Mouse (Mus musculus): Measurements from ENCODE around the gene Nfkbil1.

Nfkbil1 gene

GRCm38 (mm10) chr17:35235614-35236389, at the start of gene Nfkbil1:
Nfkbil1 (minus strand) TSS chr17:35235792.
- peak; percentile 96 for DNase-seq (ENCODE audit: low spot score)

DNA sequence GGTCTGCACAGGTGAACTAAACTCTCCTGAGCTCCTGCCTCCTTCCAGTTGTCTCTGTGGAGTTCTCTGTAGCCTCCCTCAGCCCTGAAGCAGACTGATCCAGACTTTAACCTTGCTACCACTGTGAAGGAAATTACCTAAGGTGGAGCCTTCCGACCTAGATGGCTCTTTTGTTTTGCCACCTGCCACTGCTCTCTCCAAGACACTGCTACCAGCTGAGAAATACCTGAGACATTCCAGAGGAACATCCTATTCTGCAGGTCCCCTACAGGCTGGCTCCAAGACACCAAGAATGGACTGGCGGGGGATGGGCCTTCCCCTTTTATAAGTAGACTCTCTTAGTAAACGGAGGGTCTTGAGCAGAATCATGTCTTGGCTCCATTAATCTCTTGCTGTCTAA, 44.7 kb upstream of the Nfkbil1 start:
- DNase-seq (ENCODE audit: low spot score) = no peak

- DNase-seq (ENCODE audit: low spot score) = no peak
Observed at GRCm38 (mm10) chr17:35278957-35279688, 43.5 kb upstream of the Nfkbil1 start.

DNA sequence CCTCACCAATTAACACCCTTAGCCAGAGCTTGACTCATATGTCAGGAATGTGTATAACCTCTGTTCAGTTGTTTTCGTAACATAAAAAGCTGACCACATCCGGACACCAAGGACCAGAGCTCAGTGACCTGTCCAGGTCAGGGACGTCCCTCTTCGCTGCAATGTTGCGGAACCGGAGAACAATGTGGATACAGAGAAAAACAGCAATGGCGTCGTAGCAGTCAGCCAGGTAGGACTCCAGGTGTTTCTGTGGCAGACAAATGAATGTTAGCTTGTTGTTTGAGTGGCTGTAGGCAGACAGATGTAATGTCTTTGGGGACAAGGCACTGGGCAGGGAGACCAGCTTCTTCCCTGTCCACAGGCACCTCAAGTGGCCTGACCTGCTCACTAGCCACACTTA, 42.5 kb upstream of the Nfkbil1 start:
- DNase-seq (ENCODE audit: low spot score) = no peak

DNA sequence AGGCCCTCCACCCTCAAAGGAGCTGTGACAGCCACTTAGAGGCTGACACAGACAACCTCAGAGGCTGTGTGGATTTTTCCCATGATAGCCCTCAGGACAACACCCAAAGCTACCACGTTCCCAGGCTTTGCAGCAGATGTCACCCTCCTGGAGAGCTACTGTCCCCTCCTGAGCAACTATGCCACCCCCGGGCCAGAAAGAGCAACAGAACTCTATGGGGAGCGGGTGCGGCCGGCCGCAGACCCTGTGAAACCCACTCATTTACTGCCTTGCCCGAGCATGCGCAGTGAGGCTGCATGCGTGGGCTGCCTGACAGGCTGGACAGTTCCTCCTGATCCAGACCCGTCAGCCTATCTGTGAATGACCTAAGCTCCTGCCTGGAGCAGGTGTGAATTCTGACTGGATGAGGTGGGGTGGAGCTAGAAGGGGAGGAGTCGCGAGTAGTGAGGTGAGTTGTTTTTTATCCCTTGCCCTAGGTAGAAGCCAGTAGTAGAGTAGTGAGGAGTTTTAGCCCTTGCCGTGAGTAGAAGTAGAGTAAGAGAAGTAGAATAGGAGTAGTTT, 40.8 kb upstream of the Nfkbil1 start:
- DNase-seq (ENCODE audit: low spot score) = no peak

- peak; percentile 89 for DNase-seq (ENCODE audit: low spot score)
Observed at GRCm38 (mm10) chr17:35274770-35275169, 39.2 kb upstream of the Nfkbil1 start.

GRCm38 (mm10) chr17:35272249-35272648, 36.7 kb upstream of the Nfkbil1 start:
- no peak for DNase-seq (ENCODE audit: low spot score)

GRCm38 (mm10) chr17:35269653-35270347, 34.2 kb upstream of the Nfkbil1 start:
- DNase-seq (ENCODE audit: low spot score) = no peak

DNA sequence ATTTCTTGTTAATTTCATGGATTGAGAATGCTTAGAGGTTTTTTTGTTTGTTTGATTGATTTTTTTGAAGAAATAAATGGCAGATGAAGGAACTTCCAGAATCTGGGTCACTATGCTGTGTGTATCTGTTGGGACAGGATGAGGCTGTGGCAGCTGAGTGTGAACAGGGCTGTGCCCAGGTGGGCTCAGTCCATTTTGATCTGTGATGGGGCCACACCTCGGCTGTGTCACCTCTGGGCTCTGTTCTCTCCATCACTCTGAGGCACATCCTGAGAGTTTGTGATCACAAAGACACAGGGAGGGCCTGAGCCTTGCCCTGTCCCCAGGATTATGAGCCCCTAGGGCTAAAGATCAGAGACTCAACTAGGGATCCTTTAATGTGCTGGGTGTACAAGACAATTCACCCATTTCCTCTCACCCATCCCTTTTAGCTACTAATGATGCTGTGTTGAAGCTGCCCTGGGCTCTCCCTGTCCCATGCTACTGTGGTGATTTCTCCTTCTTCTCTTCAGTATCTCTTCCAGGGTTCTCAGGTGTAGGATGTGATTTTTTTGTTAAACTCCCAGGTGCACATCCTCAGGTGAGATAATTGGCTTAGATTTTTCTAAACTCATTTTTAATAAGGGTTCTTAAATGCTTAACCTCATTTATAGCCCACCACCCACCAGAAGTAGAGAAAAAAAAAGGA, 32.0 kb upstream of the Nfkbil1 start:
- DNase-seq (ENCODE audit: low spot score) = no peak

- DNase-seq (ENCODE audit: low spot score) = no peak
Observed at GRCm38 (mm10) chr17:35263523-35263883, 27.9 kb upstream of the Nfkbil1 start.

- peak; percentile 99 for DNase-seq (ENCODE audit: low spot score)
Observed at GRCm38 (mm10) chr17:35262664-35263522, 27.3 kb upstream of the Nfkbil1 start, which contains the start of gene H2-D1. H2-D1 (plus strand) TSS chr17:35262730.

GRCm38 (mm10) chr17:35261651-35262050, 26.1 kb upstream of the Nfkbil1 start:
- DNase-seq (ENCODE audit: low spot score) = no peak

DNA sequence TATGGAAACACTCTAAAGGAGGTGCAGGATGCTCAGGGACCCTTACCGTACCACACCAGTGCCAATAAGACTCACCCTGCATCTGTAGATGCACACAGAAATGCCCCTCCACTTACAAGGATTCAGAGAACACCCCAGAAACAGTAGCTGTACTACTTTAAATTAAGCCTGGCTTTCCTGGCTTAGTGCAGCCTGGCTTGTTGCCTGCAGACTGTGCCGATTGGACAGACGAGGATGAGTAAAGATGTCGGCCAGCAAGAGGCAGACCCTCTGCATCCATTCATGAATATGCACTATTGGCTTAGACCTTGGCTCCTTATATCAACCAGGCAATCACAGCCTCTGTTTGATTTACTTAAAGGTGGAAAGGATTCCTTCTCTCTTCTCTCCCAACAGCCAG, 24.0 kb upstream of the Nfkbil1 start:
- no peak for DNase-seq (ENCODE audit: low spot score)

DNA sequence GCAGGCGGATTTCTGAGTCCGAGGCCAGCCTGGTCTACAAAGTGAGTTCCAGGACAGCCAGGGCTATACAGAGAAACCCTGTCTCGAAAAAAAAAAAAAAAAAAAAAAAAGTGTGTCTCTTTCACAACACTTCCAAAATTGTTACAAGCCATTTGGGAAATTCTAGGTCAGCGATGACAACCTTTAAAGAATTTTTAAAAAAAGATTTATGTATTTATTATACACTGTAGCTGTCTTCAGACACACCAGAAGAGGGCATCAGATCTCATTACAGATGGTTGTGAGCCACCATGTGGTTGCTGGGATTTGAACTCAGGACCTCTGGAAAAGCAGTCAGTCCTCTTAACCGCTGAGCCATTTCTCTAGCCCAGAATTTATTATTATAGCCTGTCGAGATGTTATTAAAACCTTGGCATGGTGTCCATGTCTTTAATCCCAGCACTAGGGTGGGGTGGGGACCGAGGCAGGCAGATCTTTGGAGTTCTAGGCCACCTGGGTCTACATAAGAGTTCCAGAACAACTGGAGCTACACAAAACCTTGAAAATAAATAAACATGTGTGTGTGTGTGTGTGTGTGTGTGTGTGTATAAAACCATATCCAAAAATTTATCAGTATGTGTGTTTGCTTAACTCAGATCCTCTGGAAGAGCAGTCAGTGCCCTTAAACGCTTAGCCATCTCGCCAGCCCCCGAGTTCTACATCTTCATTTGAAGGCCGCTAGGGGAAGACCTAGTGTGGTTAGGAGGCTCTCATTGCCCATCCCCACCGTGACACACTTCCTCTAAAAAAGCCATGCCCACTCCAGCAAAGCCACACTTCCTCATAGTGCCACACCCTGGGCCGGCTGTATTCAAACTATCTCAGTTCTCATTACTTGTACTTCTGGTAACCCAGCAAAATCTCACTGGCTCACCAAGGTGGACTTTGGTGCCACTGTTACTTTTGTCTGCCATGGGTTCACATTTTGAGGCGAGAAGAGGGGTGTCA, 23.2 kb upstream of the Nfkbil1 start:
- peak; percentile 91 for DNase-seq (ENCODE audit: low spot score)

DNA sequence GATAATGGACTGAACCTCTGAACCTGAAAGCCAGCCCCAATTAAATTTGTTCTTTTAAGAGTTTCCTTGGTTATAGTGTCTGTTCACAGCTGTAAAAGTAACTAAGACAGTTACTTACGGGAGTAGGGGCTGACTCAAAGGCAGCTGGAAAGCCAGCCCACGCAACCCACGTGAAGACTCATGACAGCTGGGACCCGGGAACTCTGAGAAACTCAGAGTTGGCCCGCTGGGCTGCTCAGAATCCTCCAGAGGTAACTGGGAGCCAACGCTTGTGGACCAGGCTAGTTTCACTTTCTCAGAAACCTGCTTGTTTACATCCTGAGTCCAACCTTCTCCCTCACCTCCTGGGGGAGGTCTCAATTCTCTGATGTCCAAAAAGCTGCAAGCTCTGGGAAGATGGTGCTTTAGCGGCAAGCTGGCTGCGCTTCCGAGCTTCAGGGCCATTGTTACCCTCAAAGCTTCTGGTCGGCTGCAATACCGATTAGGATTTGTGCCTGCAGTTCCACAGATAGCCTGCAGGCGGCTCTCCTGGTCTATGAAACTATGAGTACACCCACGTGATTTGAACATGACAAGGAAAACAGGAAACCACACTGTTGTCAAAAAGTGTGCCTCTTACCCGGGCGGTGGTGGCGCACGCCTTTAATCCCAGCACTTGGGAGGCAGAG, 22.4 kb upstream of the Nfkbil1 start:
- peak; percentile 96 for DNase-seq (ENCODE audit: low spot score)

GRCm38 (mm10) chr17:35257378-35257777, 21.8 kb upstream of the Nfkbil1 start:
- no peak for DNase-seq (ENCODE audit: low spot score)

DNA sequence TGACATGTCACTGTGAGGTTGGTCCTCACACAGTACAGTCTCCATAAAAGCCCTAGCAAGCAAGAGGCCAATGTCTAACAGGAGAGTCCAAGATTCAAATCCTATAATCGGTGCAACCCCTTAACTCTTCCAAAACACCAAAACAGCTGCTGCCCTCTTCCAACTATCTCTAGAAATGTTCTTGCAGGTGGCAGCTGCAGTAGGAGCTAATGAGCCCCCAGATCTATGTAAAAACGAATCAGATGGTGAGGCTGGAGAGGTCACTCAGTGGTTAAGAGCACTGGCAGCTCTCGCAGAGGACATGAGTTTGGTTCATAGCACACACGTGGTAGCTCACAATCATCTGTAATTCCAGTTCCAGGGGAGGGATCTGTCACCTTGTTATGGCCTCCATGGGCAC, 20.1 kb upstream of the Nfkbil1 start:
- DNase-seq (ENCODE audit: low spot score) = no peak

DNA sequence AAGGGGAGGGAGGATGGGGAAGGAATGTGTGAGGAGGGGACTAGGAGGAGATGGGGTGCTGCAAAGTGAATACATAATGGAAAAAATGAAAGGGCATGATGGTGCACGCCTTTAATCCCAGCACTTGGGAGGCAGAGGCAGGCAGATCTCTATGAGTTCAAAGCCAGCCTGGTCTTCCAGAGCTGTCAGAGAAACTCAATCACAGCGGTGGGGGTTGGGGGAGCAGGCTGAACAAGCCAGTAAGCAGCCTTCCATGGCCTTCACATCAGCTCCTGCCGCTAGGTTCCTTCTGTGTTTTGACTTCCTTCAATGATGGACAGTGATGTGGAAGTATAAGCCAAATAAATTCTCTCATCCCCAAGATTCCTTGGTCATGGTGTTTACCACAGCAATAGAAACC, 19.7 kb upstream of the Nfkbil1 start:
- DNase-seq (ENCODE audit: low spot score) = no peak
